Comparison of ENCODE assay signal across 25 mouse cellular contexts in the genomic region with DNA sequence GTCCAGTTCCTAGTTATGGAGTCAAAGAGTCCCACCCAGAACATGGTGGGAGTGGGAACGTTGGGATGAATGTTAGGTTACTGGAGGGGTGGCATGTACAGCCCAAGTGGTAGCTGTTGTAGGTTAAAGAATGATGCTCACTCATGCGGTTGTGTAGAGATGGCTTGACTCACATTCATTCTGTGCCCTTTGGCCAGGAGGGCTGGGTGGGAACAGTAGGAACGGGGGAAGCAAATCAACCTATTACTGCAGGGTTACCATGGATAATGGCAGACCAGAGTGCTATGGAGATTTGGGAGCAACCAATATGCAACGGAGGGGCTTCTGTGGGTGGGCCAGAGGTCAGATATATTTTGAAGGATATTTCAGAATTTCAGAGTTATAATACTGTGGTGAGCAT. TPM values are rescaled to one million over a fixed set of nuclear protein-coding genes. Genes with fewer than 3 reads are reported as not detected.
A peak's percentile ranks its signal among the peaks of the same experiment; 100 is the strongest.
DNase-seq lines count a peak whose midpoint lies in the region; ATAC-seq and TF ChIP-seq lines count a peak whose summit lies in the region.
"Had no signal": no experiment of that assay in that cellular context is flagged by ENCODE, and none has a peak within 500 bp of the region (broad histone marks: within the 10 kb centered on the region; RNA-seq: fewer than 3 reads in every experiment).

No protein-coding gene starts in this region.

- peaks cover 51% of the 10 kb centered on the region for H3K27me3 ChIP-seq in heart, embryonic 13.5 days (replicated peaks)
- H3K27me3 ChIP-seq in heart, embryonic 16.5 days (ENCODE audit: control insufficient read depth, insufficient read depth, low read length): peaks cover 36% of the 10 kb centered on the region

- DNase-seq in heart, postnatal 4 days: no peak
- no peak for DNase-seq in left cerebral cortex, adult 2 months (ENCODE audit: extremely low spot score in 1 of 2, low spot score in 2 of 2)
- no peak for DNase-seq in left cerebral cortex, postnatal 36 days (ENCODE audit: low spot score in 2 of 2)
- no peak for DNase-seq in adipocyte (ENCODE audit: low spot score)
- DNase-seq: right cerebral cortex, adult 18-20 months; spleen, adult 18-20 months; thymus, postnatal 25 days had no signal

- no peak overlapping the region for H3K9ac ChIP-seq in heart, embryonic 13.5 days
- H3K9ac ChIP-seq in heart, embryonic 16.5 days (ENCODE audit: low read length): no peak overlapping the region
- H3K9ac ChIP-seq: stomach, embryonic 15.5 days had no signal

- H3K9me3 ChIP-seq in heart, embryonic 13.5 days: no peaks in the 10 kb centered on the region
- H3K9me3 ChIP-seq in heart, embryonic 16.5 days (replicated peaks; ENCODE audit: control insufficient read depth, low read length): no peaks in the 10 kb centered on the region
- H3K9me3 ChIP-seq: embryonic facial prominence, embryonic 13.5 days; limb, embryonic 12.5 days; stomach, embryonic 15.5 days had no signal

- peak overlapping the region; percentile 63; the same call in 1 of the 2 replicates for H3K4me2 ChIP-seq in heart, embryonic 13.5 days
- peak overlapping the region; percentile 58; the same call in 1 of the 2 replicates for H3K4me2 ChIP-seq in heart, embryonic 16.5 days (ENCODE audit: low read depth, low read length)

- intact Hi-C loops in left cerebral cortex, adult 2 months (cut with DNase I): loop anchor here (5.0 kb wide), 1 partner anchor 73 kb away; no protein-coding TSS in a partner anchor
- intact Hi-C loops in left cerebral cortex, postnatal 36 days (cut with DNase I): loop anchor here (10.0 kb wide), 1 partner anchor 280 kb away; no protein-coding TSS in a partner anchor

- peak overlapping the region; percentile 74; the same call in 1 of the 2 replicates for H3K27ac ChIP-seq in heart, embryonic 13.5 days (replicated peaks)
- peak overlapping the region; percentile 45; the same call in 1 of the 2 replicates for H3K27ac ChIP-seq in left cerebral cortex, adult 2 months
- H3K27ac ChIP-seq in brown adipose tissue, adult 24 weeks (replicated peaks; ENCODE audit: low read depth, low read length): peak overlapping the region; percentile 89
- H3K27ac ChIP-seq in heart, embryonic 16.5 days (ENCODE audit: low read length): peak overlapping the region; percentile 49
- H3K27ac ChIP-seq: limb, embryonic 12.5 days; stomach, embryonic 15.5 days had no signal

- WGBS in heart, embryonic 13.5 days: 76% methylated on average over 4 of the region's 4 CpGs
- WGBS in heart, embryonic 16.5 days: 77% methylated on average over 4 of the region's 4 CpGs

- H3K4me3 ChIP-seq in heart, embryonic 13.5 days: no peak overlapping the region
- H3K4me3 ChIP-seq in left cerebral cortex, adult 2 months: no peak overlapping the region
- H3K4me3 ChIP-seq in brown adipose tissue, adult 24 weeks (ENCODE audit: insufficient read depth, low read depth, low read length): no peak overlapping the region
- H3K4me3 ChIP-seq in heart, embryonic 16.5 days (ENCODE audit: low read length): no peak overlapping the region
- H3K4me3 ChIP-seq: embryonic facial prominence, embryonic 13.5 days; limb, embryonic 12.5 days had no signal

- TF ChIP-seq CTCF in left cerebral cortex, adult 2 months (IDR thresholded peaks at IDR 0.05): no peak

- H3K36me3 ChIP-seq in heart, embryonic 13.5 days: no peaks in the 10 kb centered on the region
- no peaks in the 10 kb centered on the region for H3K36me3 ChIP-seq in heart, embryonic 16.5 days (ENCODE audit: control insufficient read depth, insufficient read depth)
- H3K36me3 ChIP-seq: embryonic facial prominence, embryonic 13.5 days; G1E; limb, embryonic 12.5 days; stomach, embryonic 15.5 days had no signal

- H3K4me1 ChIP-seq in heart, embryonic 13.5 days: peaks cover 37% of the 10 kb centered on the region
- peaks cover 31% of the 10 kb centered on the region for H3K4me1 ChIP-seq in brown adipose tissue, adult 24 weeks (ENCODE audit: control insufficient read depth, insufficient read depth, insufficient read length, low read length)
- H3K4me1 ChIP-seq in heart, embryonic 16.5 days (ENCODE audit: control insufficient read depth, insufficient read depth, low read length): peaks cover 21% of the 10 kb centered on the region

- ATAC-seq in heart, embryonic 13.5 days (ENCODE audit: extremely low read depth, insufficient number of reproducible peaks, low FRiP score, low TSS enrichment): no peak
- no peak for ATAC-seq in heart, embryonic 16.5 days (replicated peaks; ENCODE audit: extremely low read depth, insufficient read depth, low FRiP score)
- ATAC-seq: intestine, postnatal 0 days had no signal

RNA-seq across cellular contexts. Expression of gene Sox18, which starts 3.5 kb away (rescaled TPM):
- polyA plus RNA-seq in heart, embryonic 13.5 days (2015; fragmentation: Nextera tagmentation; extraction: Ambion mirVana): 34.7 and 36.1 TPM in 2 replicates
- total RNA-seq in heart, postnatal 4 days (2021): 10 to 100 TPM; 75.9 to 80.3 TPM
- 10 to 100 TPM; 10.9 to 11.2 TPM for total RNA-seq in left cerebral cortex, adult 2 months (2021)
- total RNA-seq in left cerebral cortex, postnatal 36 days (2021): 10 to 100 TPM; 11.3 to 14.7 TPM
- 12.8 and 22.2 TPM in 2 replicates for polyA plus RNA-seq in brown adipose tissue, adult 24 weeks (2012; ENCODE audit: insufficient read depth, insufficient read length, missing spikeins)
- 53.6 and 55.9 TPM in 2 replicates for polyA plus RNA-seq in heart, embryonic 16.5 days (2015; fragmentation: Nextera tagmentation; extraction: Ambion mirVana)
- total RNA-seq: common myeloid progenitor, adult 5-6 weeks; megakaryocyte-erythroid progenitor cell, adult 5-6 weeks; monocyte, adult 5-6 weeks had no signal
- polyA plus RNA-seq: G1E had no signal

RNA-seq across cellular contexts. Expression of gene Tcea2, which starts 5.2 kb away (rescaled TPM):
- 15.2 and 17.1 TPM in 2 replicates for polyA plus RNA-seq in heart, embryonic 13.5 days (2015; fragmentation: Nextera tagmentation; extraction: Ambion mirVana)
- 10 to 100 TPM in 1 of 2 experiments, 1 to 10 TPM in 1; 9.9 to 11.1 TPM for total RNA-seq in heart, postnatal 4 days (2021)
- total RNA-seq in left cerebral cortex, adult 2 months (2021): 10 to 100 TPM; 65.7 to 78.1 TPM
- 10 to 100 TPM; 64.9 to 75.5 TPM for total RNA-seq in left cerebral cortex, postnatal 36 days (2021)
- 3.2 and 3.4 TPM in 2 replicates for polyA plus RNA-seq in brown adipose tissue, adult 24 weeks (2012; ENCODE audit: insufficient read depth, insufficient read length, missing spikeins)
- polyA plus RNA-seq in heart, embryonic 16.5 days (2015; fragmentation: Nextera tagmentation; extraction: Ambion mirVana): 17.6 and 19.6 TPM in 2 replicates

RNA-seq across cellular contexts. Expression of gene Gm29797, which starts 18.1 kb away (rescaled TPM):
- 0.27 TPM in 1 of 2 replicates, not detected in the other for polyA plus RNA-seq in heart, embryonic 13.5 days (2015; fragmentation: Nextera tagmentation; extraction: Ambion mirVana)
- total RNA-seq in heart, postnatal 4 days (2021): not detected
- total RNA-seq in left cerebral cortex, adult 2 months (2021): 1 to 10 TPM in 1 of 2 experiments, under 1 TPM in 1; 0.48 to 1.3 TPM
- total RNA-seq in left cerebral cortex, postnatal 36 days (2021): under 1 TPM in 1 of 2 experiments, not detected in 1; 0.75 TPM
- polyA plus RNA-seq in brown adipose tissue, adult 24 weeks (2012; ENCODE audit: insufficient read depth, insufficient read length, missing spikeins): not detected in 2 replicates
- polyA plus RNA-seq in heart, embryonic 16.5 days (2015; fragmentation: Nextera tagmentation; extraction: Ambion mirVana): not detected in 2 replicates
- total RNA-seq: common myeloid progenitor, adult 5-6 weeks; G1E; megakaryocyte-erythroid progenitor cell, adult 5-6 weeks; monocyte, adult 5-6 weeks had no signal
- polyA plus RNA-seq: embryonic facial prominence, embryonic 13.5 days; frontal cortex, adult 2 months; gonadal fat pad, adult 2 months; lung, adult 2 months had no signal

RNA-seq across cellular contexts. Expression of gene Rgs19, which starts 18.8 kb away (rescaled TPM):
- polyA plus RNA-seq in heart, embryonic 13.5 days (2015; fragmentation: Nextera tagmentation; extraction: Ambion mirVana): 43.5 and 44.2 TPM in 2 replicates
- 10 to 100 TPM; 11.3 to 15.8 TPM for total RNA-seq in heart, postnatal 4 days (2021)
- 10 to 100 TPM; 30.6 to 33.2 TPM for total RNA-seq in left cerebral cortex, adult 2 months (2021)
- total RNA-seq in left cerebral cortex, postnatal 36 days (2021): 10 to 100 TPM; 32.7 to 36.0 TPM
- 27.0 and 27.9 TPM in 2 replicates for polyA plus RNA-seq in brown adipose tissue, adult 24 weeks (2012; ENCODE audit: insufficient read depth, insufficient read length, missing spikeins)
- polyA plus RNA-seq in heart, embryonic 16.5 days (2015; fragmentation: Nextera tagmentation; extraction: Ambion mirVana): 34.5 and 40.2 TPM in 2 replicates

RNA-seq across cellular contexts. Expression of gene Lkaaear1, which starts 23.3 kb away (rescaled TPM):
- polyA plus RNA-seq in heart, embryonic 13.5 days (2015; fragmentation: Nextera tagmentation; extraction: Ambion mirVana): not detected in 2 replicates
- total RNA-seq in heart, postnatal 4 days (2021): not detected
- not detected for total RNA-seq in left cerebral cortex, adult 2 months (2021)
- total RNA-seq in left cerebral cortex, postnatal 36 days (2021): not detected
- polyA plus RNA-seq in brown adipose tissue, adult 24 weeks (2012; ENCODE audit: insufficient read depth, insufficient read length, missing spikeins): not detected in 2 replicates
- not detected in 2 replicates for polyA plus RNA-seq in heart, embryonic 16.5 days (2015; fragmentation: Nextera tagmentation; extraction: Ambion mirVana)
- total RNA-seq: adrenal gland, adult 2 months; common myeloid progenitor, adult 5-6 weeks; G1E; megakaryocyte-erythroid progenitor cell, adult 5-6 weeks; monocyte, adult 5-6 weeks had no signal
- polyA plus RNA-seq: adrenal gland, adult 2 months; brain, embryonic 14.5 days; cerebellum, adult 2 months; embryonic facial prominence, embryonic 13.5 days; frontal cortex, adult 2 months; G1E; intestine, postnatal 0 days; large intestine, adult 2 months; limb, embryonic 12.5 days; lung, adult 2 months; stomach, embryonic 15.5 days had no signal

Comparison
In these comparisons a context has a peak if more than half of its experiments do, and no peak if none do; other contexts are left out.
1. RNA of gene Sox18, which starts 3.5 kb away (total RNA-seq): 75.9 to 80.3 TPM in heart, postnatal 4 days; 11.3 to 14.7 TPM in left cerebral cortex, postnatal 36 days and 10.9 to 11.2 TPM in left cerebral cortex, adult 2 months; every median in the first group is over 4 times any median in the second.
2. RNA of gene Tcea2, which starts 5.2 kb away (total RNA-seq): 65.7 to 78.1 TPM in left cerebral cortex, adult 2 months and 64.9 to 75.5 TPM in left cerebral cortex, postnatal 36 days; 9.9 to 11.1 TPM in heart, postnatal 4 days; every median in the first group is over 4 times any median in the second.
3. Peak in every context shown above with its lines, with median percentiles within 50 percentile points of each other: H3K27ac ChIP-seq.